Mouse (Mus musculus): ENCODE results near the gene Hap1. TPM values are rescaled to one million over a fixed set of nuclear protein-coding genes. Genes with fewer than 3 reads are reported as not detected.

The Hap1 gene
- polyA plus RNA-seq (2012; rRNA removed), result 251 and 269 TPM in 2 replicates

GRCm38 (mm10) chr11:100355972-100356818 lies at the start of gene Hap1:
Gene Hap1, minus strand, starts transcription at chr11:100356128.
- peak in 1 of 2 experiments; percentile 81 for DNase-seq (ENCODE audit: extremely low spot score in 1 of 2, low spot score in 1 of 2)

- no peak for DNase-seq (ENCODE audit: extremely low spot score in 1 of 2, low spot score in 1 of 2)
Measured at GRCm38 (mm10) chr11:100404456-100405074, 48.6 kb upstream of the Hap1 start.

GRCm38 (mm10) chr11:100403445-100404134 lies 47.7 kb upstream of the Hap1 start:
- no peak for DNase-seq (ENCODE audit: extremely low spot score in 1 of 2, low spot score in 1 of 2)

- DNase-seq (ENCODE audit: extremely low spot score in 1 of 2, low spot score in 1 of 2), result no peak
Measured at GRCm38 (mm10) chr11:100402682-100403081, 46.8 kb upstream of the Hap1 start.

GRCm38 (mm10) chr11:100402240-100402639 lies 46.3 kb upstream of the Hap1 start:
- no peak for DNase-seq (ENCODE audit: extremely low spot score in 1 of 2, low spot score in 1 of 2)

GRCm38 (mm10) chr11:100400842-100401241 lies 44.9 kb upstream of the Hap1 start:
- DNase-seq (ENCODE audit: extremely low spot score in 1 of 2, low spot score in 1 of 2), result no peak

- no peak for DNase-seq (ENCODE audit: extremely low spot score in 1 of 2, low spot score in 1 of 2)
Measured at GRCm38 (mm10) chr11:100399727-100400538, 44.0 kb upstream of the Hap1 start.

- DNase-seq (ENCODE audit: extremely low spot score in 1 of 2, low spot score in 1 of 2), result no peak
Measured at GRCm38 (mm10) chr11:100399320-100399719, 43.4 kb upstream of the Hap1 start.

- DNase-seq (ENCODE audit: extremely low spot score in 1 of 2, low spot score in 1 of 2), result no peak
Measured at GRCm38 (mm10) chr11:100398517-100398916, 42.6 kb upstream of the Hap1 start.

- peak; percentile 99 for DNase-seq (ENCODE audit: extremely low spot score in 1 of 2, low spot score in 1 of 2)
Measured at GRCm38 (mm10) chr11:100397600-100398389, 41.9 kb upstream of the Hap1 start, which contains the start of gene Jup. Gene Jup, minus strand, starts transcription at chr11:100397763.

- peak in 1 of 2 experiments; percentile 39 for DNase-seq (ENCODE audit: extremely low spot score in 1 of 2, low spot score in 1 of 2)
Measured at GRCm38 (mm10) chr11:100396886-100397599, 41.1 kb upstream of the Hap1 start.

GRCm38 (mm10) chr11:100395861-100396631 lies 40.1 kb upstream of the Hap1 start:
- peak in 1 of 2 experiments; percentile 48 for DNase-seq (ENCODE audit: extremely low spot score in 1 of 2, low spot score in 1 of 2)

GRCm38 (mm10) chr11:100395200-100395599 lies 39.3 kb upstream of the Hap1 start:
- no peak for DNase-seq (ENCODE audit: extremely low spot score in 1 of 2, low spot score in 1 of 2)

GRCm38 (mm10) chr11:100394353-100395074 lies 38.6 kb upstream of the Hap1 start:
- DNase-seq (ENCODE audit: extremely low spot score in 1 of 2, low spot score in 1 of 2), result no peak

GRCm38 (mm10) chr11:100393733-100394132 lies 37.8 kb upstream of the Hap1 start:
- peak in 1 of 2 experiments; percentile 55 for DNase-seq (ENCODE audit: extremely low spot score in 1 of 2, low spot score in 1 of 2)

GRCm38 (mm10) chr11:100392958-100393357 lies 37.0 kb upstream of the Hap1 start:
- DNase-seq (ENCODE audit: extremely low spot score in 1 of 2, low spot score in 1 of 2), result peak in 1 of 2 experiments; percentile 48

- DNase-seq (ENCODE audit: extremely low spot score in 1 of 2, low spot score in 1 of 2), result no peak
Measured at GRCm38 (mm10) chr11:100391884-100392345, 36.0 kb upstream of the Hap1 start.
